Mouse (Mus musculus) CH12.LX (cell line): Measurements from ENCODE around the gene Igf1. TPM values are rescaled to one million over a fixed set of nuclear protein-coding genes. Genes with fewer than 3 reads are reported as not detected.

ENCODE experiments used
- DNase-seq: peaks from one replicate; pipeline ENCODE4 v3.0.0-alpha.2; 2013; ENCODE audit errors: extremely low read depth
- H3K27ac ChIP-seq: 2 replicates; pipeline ENCODE4 v1.5.1; 2012; ENCODE audit warnings: low read depth, mild to moderate bottlenecking, control low read depth, moderate library complexity; ENCODE audit not compliant: insufficient read depth
- H3K27me3 ChIP-seq: replicated peaks from 2 replicates; pipeline ENCODE3; 2012; ENCODE audit warnings: inconsistent platforms
- H3K36me3 ChIP-seq, 2 experiments: replicated peaks in 1 of 2; 2 replicates each; pipeline versions ENCODE3 to v1.6.1; 2012; ENCODE audit warnings: inconsistent platforms in 1 of 2, low read length in 1 of 2, mild to moderate bottlenecking in 1 of 2, mixed read lengths in 1 of 2, moderate library complexity in 1 of 2; ENCODE audit not compliant: control insufficient read depth in 1 of 2, insufficient read depth in 1 of 2
- H3K4me1 ChIP-seq, 2 experiments: 2 replicates each; pipeline ENCODE4 v1.6.1; 2012; ENCODE audit warnings: inconsistent platforms in 1 of 2, moderate library complexity in 1 of 2; ENCODE audit not compliant: insufficient read depth in 2 of 2, control insufficient read depth in 1 of 2
- H3K4me2 ChIP-seq: 2 replicates; pipeline ENCODE4 v1.6.1; 2012; ENCODE audit warnings: low read depth, mild to moderate bottlenecking, control low read depth; ENCODE audit not compliant: poor library complexity, insufficient read depth, severe bottlenecking
- H3K4me3 ChIP-seq, 3 experiments: fragments of 150-350 bp in 1 of 3; sonication (generic) in 1 of 3; replicated peaks in 1 of 3; 2 replicates each; pipeline versions ENCODE3 to v1.5.1; 2011 to 2012; ENCODE audit warnings: low read depth in 2 of 3, low read length in 2 of 3, mild to moderate bottlenecking in 2 of 3, moderate library complexity in 2 of 3, control low read depth in 1 of 3, improper control_type of control experiment in 1 of 3, inconsistent platforms in 1 of 3, mixed read lengths in 1 of 3; ENCODE audit not compliant: poor library complexity in 1 of 3
- H3K79me2 ChIP-seq: replicated peaks from 2 replicates; pipeline ENCODE4 v1.6.1; 2012; ENCODE audit warnings: mild to moderate bottlenecking, moderate library complexity; ENCODE audit not compliant: control insufficient read depth, poor library complexity, insufficient read depth, severe bottlenecking; ENCODE audit errors: extremely low read depth
- H3K9ac ChIP-seq: 2 replicates; pipeline ENCODE4 v1.6.1; 2012; ENCODE audit warnings: low read depth, mild to moderate bottlenecking, control low read depth, moderate library complexity; ENCODE audit not compliant: insufficient read depth
- H3K9me3 ChIP-seq: replicated peaks from 2 replicates; pipeline ENCODE3; 2012; ENCODE audit warnings: low read length, inconsistent platforms, mixed read lengths
- CHD1 ChIP-seq: IDR thresholded peaks from 2 replicates; pipeline ENCODE4 v1.6.1; 2012; ENCODE audit warnings: low read depth, low read length, improper control_type of control experiment, inconsistent platforms
- CHD2 ChIP-seq: IDR thresholded peaks from 2 replicates; pipeline ENCODE4 v1.6.1; 2011; ENCODE audit warnings: low read length, improper control_type of control experiment
- CTCF ChIP-seq, 2 experiments: IDR thresholded peaks in 1 of 2; conservative IDR thresholded peaks in 1 of 2; 2 replicates each; pipeline ENCODE4 v1.5.1; 2011 to 2012; ENCODE audit warnings: low read depth in 2 of 2, low read length in 2 of 2, improper control_type of control experiment in 1 of 2, inconsistent platforms in 1 of 2, mild to moderate bottlenecking in 1 of 2, moderate library complexity in 1 of 2
- E2F4 ChIP-seq: IDR thresholded peaks from 2 replicates; pipeline ENCODE4 v1.6.1; 2011; ENCODE audit warnings: low read depth, low read length, improper control_type of control experiment; ENCODE audit not compliant: insufficient replicate concordance
- EP300 ChIP-seq: IDR thresholded peaks from 2 replicates; pipeline ENCODE4 v1.6.1; 2011; ENCODE audit warnings: low read length, improper control_type of control experiment
- KAT2A ChIP-seq: IDR thresholded peaks from 2 replicates; pipeline ENCODE4 v1.6.1; 2012; ENCODE audit warnings: low read length, improper control_type of control experiment, inconsistent platforms; ENCODE audit not compliant: insufficient replicate concordance
- MAFK ChIP-seq: IDR thresholded peaks from 2 replicates; pipeline ENCODE4 v1.6.1; 2011; ENCODE audit warnings: low read length, improper control_type of control experiment; ENCODE audit not compliant: insufficient replicate concordance
- MAX ChIP-seq: IDR thresholded peaks from 2 replicates; pipeline ENCODE4 v1.6.1; 2011; ENCODE audit warnings: low read length, improper control_type of control experiment
- MXI1 ChIP-seq: IDR thresholded peaks from 2 replicates; pipeline ENCODE4 v1.6.1; 2011; ENCODE audit warnings: mild to moderate bottlenecking, low read depth, low read length, improper control_type of control experiment
- NELFE ChIP-seq: IDR thresholded peaks from 2 replicates; pipeline ENCODE4 v1.6.1; 2011; ENCODE audit warnings: low read depth, low read length, improper control_type of control experiment
- NRF1 ChIP-seq: IDR thresholded peaks from 2 replicates; pipeline ENCODE4 v1.6.1; 2014; ENCODE audit warnings: low read depth, mild to moderate bottlenecking, inconsistent platforms, low read length, improper control_type of control experiment, moderate library complexity
- POLR2AphosphoS2 ChIP-seq: IDR thresholded peaks from 2 replicates; pipeline ENCODE4 v1.6.1; 2011; ENCODE audit warnings: low read depth, low read length, improper control_type of control experiment
- RAD21 ChIP-seq: IDR thresholded peaks from 2 replicates; pipeline ENCODE4 v1.6.1; 2011; ENCODE audit warnings: low read depth, mild to moderate bottlenecking, low read length, improper control_type of control experiment, moderate library complexity
- RCOR1 ChIP-seq: conservative IDR thresholded peaks from 2 replicates; pipeline ENCODE4 v1.6.1; 2012; ENCODE audit warnings: low read depth, mild to moderate bottlenecking, inconsistent platforms, low read length, improper control_type of control experiment
- SMC3 ChIP-seq: IDR thresholded peaks from 2 replicates; pipeline ENCODE4 v1.6.1; 2011; ENCODE audit warnings: low read depth, low read length, improper control_type of control experiment
- TCF12 ChIP-seq: IDR thresholded peaks from 2 replicates; pipeline ENCODE4 v1.6.1; 2014; ENCODE audit warnings: low read depth, mild to moderate bottlenecking, inconsistent platforms, low read length, improper control_type of control experiment
- USF2 ChIP-seq: conservative IDR thresholded peaks from 2 replicates; pipeline ENCODE4 v1.6.1; 2011; ENCODE audit warnings: low read depth, low read length, improper control_type of control experiment
- ZC3H11A ChIP-seq: IDR thresholded peaks from 2 replicates; pipeline ENCODE4 v1.6.1; 2012; ENCODE audit warnings: low read depth, mild to moderate bottlenecking, inconsistent platforms, low read length, improper control_type of control experiment
- ZKSCAN1 ChIP-seq: IDR thresholded peaks from 2 replicates; pipeline ENCODE4 v1.6.1; 2012; ENCODE audit warnings: low read depth, inconsistent platforms, low read length, improper control_type of control experiment, borderline replicate concordance
- dilution Hi-C: fragments of 300-500 bp; cut with MboI; formaldehyde crosslinking; loops from 2 replicates; pipeline ENCODE4 v1.14.3; 2020; ENCODE audit warnings: low sequenced_read_pairs; ENCODE audit not compliant: extremely low pct_unique_long_range_greater_than_20kb, extremely low pct_ligation_motif_present
- in situ Hi-C: fragments of 300-500 bp; cut with MboI; formaldehyde crosslinking; loops from 3 replicates; pipeline ENCODE4 v1.14.3; 2019; ENCODE audit warnings: low sequenced_read_pairs, low pct_ligation_motif_present, low pct_unique_long_range_greater_than_20kb, mixed read lengths
- polyA plus RNA-seq: library from polyadenylated mRNA; unstranded; fragments of >175 nt; gene quantifications from 2 replicates; pipeline ENCODE4 v1.2.1, GENCODE M21; 2012; ENCODE audit warnings: low read depth; ENCODE audit not compliant: insufficient read length
- total RNA-seq, 2 experiments: library from RNA; depleted of rRNA; stranded (reverse); fragments of 300-350 nt in 1 of 2; fragments of >200 nt in 1 of 2; gene quantifications; 2 replicates each; pipeline ENCODE4 v1.2.3; 2012 to 2014

Gene Igf1
- total and polyA plus RNA-seq, 3 experiments = 0.23 TPM; not detected in 2

DNA sequence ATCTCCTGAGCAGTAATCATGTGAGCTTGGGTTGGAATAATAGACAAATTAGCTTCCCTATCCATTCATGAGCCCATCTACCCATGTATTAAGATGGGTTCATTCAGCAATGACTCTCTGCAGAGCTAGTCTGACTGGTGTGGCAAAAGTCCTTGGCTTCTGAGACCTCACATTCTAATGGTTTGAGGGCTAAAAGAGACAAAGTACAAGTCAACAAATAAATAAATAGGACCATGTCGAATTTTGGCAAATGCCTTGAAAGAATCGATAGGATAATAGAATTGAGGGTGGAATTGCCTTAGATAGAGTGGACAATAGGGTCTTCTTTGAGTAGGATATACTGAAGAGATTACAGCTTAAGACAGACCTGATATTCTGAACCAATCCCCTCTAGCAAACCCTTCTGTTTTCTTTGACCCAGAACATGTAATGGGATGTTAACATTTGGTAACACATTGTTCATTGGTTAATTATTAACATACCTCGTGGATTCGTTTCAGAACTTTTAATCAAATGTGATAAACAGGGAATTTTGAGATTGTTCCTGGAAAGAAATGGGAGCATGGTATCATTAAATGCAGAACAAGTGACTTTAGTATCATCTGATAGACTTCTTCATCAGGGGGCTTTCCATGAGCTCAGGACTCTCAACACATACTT lies 36.5 kb downstream of the Igf1 start:
- H3K27me3 ChIP-seq = no peaks in the 10 kb centered on the region
- in situ Hi-C loops (no loop called here), dilution Hi-C loops (no loop called here)
- no peak overlapping the region for H3K4me2 ChIP-seq
- TF ChIP-seq CHD1 = no peak
- no peak for TF ChIP-seq EP300
- no peak for TF ChIP-seq RAD21
- TF ChIP-seq SMC3 = no peak
- TF ChIP-seq RCOR1 = no peak
- TF ChIP-seq USF2 = no peak
- TF ChIP-seq TCF12 = no peak
- TF ChIP-seq E2F4 = no peak
- no peak for TF ChIP-seq POLR2AphosphoS2
- TF ChIP-seq KAT2A = no peak
- TF ChIP-seq MAX = no peak
- no peak for TF ChIP-seq MXI1
- H3K4me1 ChIP-seq = peaks cover 0 to 4% of the 10 kb centered on the region in 2 experiments; a peak in 2 of 4 replicates
- no peak overlapping the region for H3K27ac ChIP-seq
- no peaks in the 10 kb centered on the region for H3K36me3 ChIP-seq
- no peak overlapping the region for H3K4me3 ChIP-seq
- DNase-seq = no peak
- no peaks in the 10 kb centered on the region for H3K79me2 ChIP-seq
- no peak overlapping the region for H3K9ac ChIP-seq
- no peaks in the 10 kb centered on the region for H3K9me3 ChIP-seq

DNA sequence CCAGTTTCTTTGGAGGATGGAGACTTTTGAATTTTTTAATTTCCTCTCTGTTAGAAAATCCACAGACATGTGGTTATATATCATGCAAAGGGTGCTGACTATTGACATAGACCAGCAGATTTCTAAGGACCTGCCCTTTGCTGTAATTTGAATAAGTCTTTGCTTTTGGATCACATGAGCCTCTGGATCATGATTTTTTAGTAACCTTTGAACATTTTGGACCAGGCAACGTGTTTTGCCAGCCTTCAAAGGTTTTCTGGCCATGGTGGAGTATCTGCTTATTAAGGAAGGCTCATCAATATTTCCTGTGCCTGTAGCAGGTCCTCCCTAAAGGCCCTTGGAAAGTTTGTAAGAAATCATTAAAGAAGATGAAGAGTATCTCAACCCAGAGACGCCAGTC lies 37.3 kb downstream of the Igf1 start:
- Histone ChIP-seq H3K27ac (no peak overlapping the region), H3K79me2 (no peaks in the 10 kb centered on the region), H3K9me3 (no peaks in the 10 kb centered on the region), H3K36me3 (no peaks in the 10 kb centered on the region), H3K27me3 (no peaks in the 10 kb centered on the region), H3K4me1 (no peaks in the 10 kb centered on the region), H3K9ac (no peak overlapping the region), H3K4me3 (no peak overlapping the region), H3K4me2 (no peak overlapping the region)
- TF ChIP-seq CTCF (conservative IDR thresholded peaks at IDR 0.05 in 1 of 2, IDR thresholded peaks at IDR 0.05 in 1 of 2; ENCODE audit: low read depth in 2 of 2, low read length in 2 of 2) (no peak), MAFK (no peak), ZKSCAN1 (no peak), CHD1 (no peak), ZC3H11A (no peak), NELFE (no peak), MAX (no peak), RAD21 (no peak), NRF1 (no peak), CHD2 (no peak)
- in situ Hi-C loops = no loop called here
- no peak for DNase-seq
- dilution Hi-C loops = no loop called here
